Mouse (Mus musculus) hindbrain, embryonic 13.5 days (tissue): ENCODE results near the gene Npas4. TPM values are rescaled to one million over a fixed set of nuclear protein-coding genes. Genes with fewer than 3 reads are reported as not detected.
A peak's percentile ranks its signal among the peaks of the same experiment; 100 is the strongest.
"Not testable (repeated sequence)": the region's sequence is repeated elsewhere in the genome, so short reads cannot be mapped to it uniquely, and the experiment has no call there.

Source experiments
- ATAC-seq: fragments of 200-750 bp; cut with Nextera tagmentation; 2 replicates; pipeline ENCODE4 v1.8.0; 2017; ENCODE audit warnings: moderate TSS enrichment; ENCODE audit not compliant: low FRiP score
- H3K27ac ChIP-seq: fragments of 300-500 bp; sonication (generic); 2 replicates; pipeline ENCODE4 v1.5.1; 2015; ENCODE audit warnings: inconsistent platforms, mild to moderate bottlenecking, moderate library complexity
- H3K27me3 ChIP-seq: fragments of 300-500 bp; sonication (generic); 2 replicates; pipeline ENCODE4 v1.6.1; 2015; ENCODE audit warnings: mild to moderate bottlenecking, inconsistent platforms
- H3K36me3 ChIP-seq: fragments of 300-500 bp; sonication (generic); 2 replicates; pipeline ENCODE4 v1.6.1; 2015; ENCODE audit warnings: mild to moderate bottlenecking, inconsistent platforms
- H3K4me1 ChIP-seq: fragments of 300-500 bp; sonication (generic); replicated peaks from 2 replicates; pipeline ENCODE4 v1.6.1; 2015; ENCODE audit warnings: inconsistent platforms
- H3K4me2 ChIP-seq: fragments of 300-500 bp; sonication (generic); 2 replicates; pipeline ENCODE4 v1.6.1; 2015; ENCODE audit warnings: inconsistent platforms, mild to moderate bottlenecking, moderate library complexity
- H3K4me3 ChIP-seq: fragments of 300-500 bp; sonication (generic); 2 replicates; pipeline ENCODE4 v1.5.1; 2015; ENCODE audit warnings: mild to moderate bottlenecking, inconsistent platforms
- H3K9ac ChIP-seq: fragments of 300-500 bp; sonication (generic); 2 replicates; pipeline ENCODE4 v1.6.1; 2015; ENCODE audit warnings: mild to moderate bottlenecking, inconsistent platforms
- H3K9me3 ChIP-seq: fragments of 300-500 bp; sonication (generic); 2 replicates; pipeline ENCODE4 v1.6.1; 2016; ENCODE audit warnings: inconsistent platforms
- WGBS: fragments of 180-500 bp; shearing (Covaris S2); methylation state at CpG from one replicate; pipeline ENCODE4 v1.1.7; 2015; 5-methylcytosine and 5-hydroxymethylcytosine counted together
- polyA plus RNA-seq: library from polyadenylated mRNA; unstranded; fragments of >200 nt; fragmentation: Nextera tagmentation; extraction: Ambion mirVana; gene quantifications from 2 replicates; pipeline ENCODE4 v1.2.1, GENCODE M21; 2015

Npas4 gene
- polyA plus RNA-seq, 1 experiment from 2014 or later: 0.34 TPM

DNA sequence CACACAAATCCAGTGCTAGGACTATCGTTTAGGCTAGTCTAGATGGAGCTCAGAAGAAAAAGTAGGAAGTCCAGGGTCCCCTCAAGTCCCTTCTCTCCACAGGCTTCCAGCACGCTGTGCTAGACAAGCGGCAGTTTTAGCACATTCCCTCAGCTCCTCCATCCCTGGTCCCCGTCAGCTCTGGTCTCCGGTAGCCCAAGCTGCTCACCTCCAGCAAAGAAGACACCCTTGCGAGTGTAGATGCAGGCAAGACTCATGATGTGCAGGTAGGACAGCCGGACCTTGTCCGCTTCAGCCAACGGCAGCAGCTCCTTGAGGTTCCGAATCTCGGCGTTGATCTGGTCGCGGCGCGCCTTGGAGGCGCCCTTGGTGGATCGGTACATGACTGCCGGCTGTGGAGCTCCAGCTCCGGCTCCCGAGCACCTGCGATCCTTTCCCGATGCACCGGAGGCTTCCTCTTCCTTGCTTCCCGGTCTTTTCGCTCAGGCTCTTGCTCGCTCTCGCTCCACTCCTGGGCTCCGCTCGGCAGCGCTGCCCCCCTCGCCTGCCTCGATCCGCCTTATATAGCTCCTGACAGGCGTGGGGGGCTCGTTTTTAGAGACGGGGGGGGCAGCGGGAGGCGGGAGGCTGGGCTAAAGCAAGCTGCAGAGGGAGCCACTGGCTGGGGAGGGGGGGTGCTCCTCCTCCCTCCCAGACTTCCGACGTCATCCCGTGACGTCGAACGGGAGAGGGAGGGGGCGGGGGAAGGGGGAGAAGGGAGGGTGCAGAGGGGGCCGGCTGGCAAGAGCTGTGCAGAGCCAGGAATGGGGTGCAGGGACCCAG is 471 bp downstream of the Npas4 start:
- H3K4me2 ChIP-seq: peak overlapping the region; percentile 76
- no peaks in the 10 kb centered on the region for H3K9me3 ChIP-seq
- ATAC-seq: peak; percentile 84
- peak overlapping the region; percentile 78 for H3K9ac ChIP-seq
- H3K36me3 ChIP-seq: peaks cover 12% of the 10 kb centered on the region
- peak overlapping the region; percentile 77 for H3K27ac ChIP-seq
- WGBS: 12% methylated on average over 45 of the region's 47 CpGs
- H3K4me1 ChIP-seq: peaks cover 45% of the 10 kb centered on the region
- peak overlapping the region; percentile 51 for H3K4me3 ChIP-seq
- peaks cover 96% of the 10 kb centered on the region for H3K27me3 ChIP-seq

DNA sequence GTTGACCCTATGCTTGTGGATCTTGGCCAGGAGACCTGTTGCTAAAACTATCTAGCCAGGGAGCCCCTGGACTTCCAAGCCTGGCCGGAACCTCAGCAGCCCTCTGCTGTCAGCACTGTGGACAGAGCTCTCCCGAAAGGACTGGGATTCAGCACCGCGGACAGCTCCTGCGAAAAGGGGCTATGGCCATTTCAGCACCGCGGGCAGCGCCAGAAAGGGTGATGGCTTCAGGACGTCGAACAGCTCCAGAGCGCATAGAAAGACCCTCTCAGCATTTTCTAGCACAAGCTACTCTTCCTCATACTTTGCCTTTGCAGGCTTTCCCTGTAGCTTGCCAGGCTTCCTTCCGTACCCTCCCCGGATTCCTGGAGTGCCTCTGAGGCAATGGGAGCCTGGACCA is 1.1 kb downstream of the Npas4 start:
- Histone ChIP-seq H3K9ac (peak overlapping the region; percentile 78), H3K4me3 (peak overlapping the region; percentile 51), H3K4me1 (peaks cover 40% of the 10 kb centered on the region), H3K27me3 (peaks cover 98% of the 10 kb centered on the region), H3K4me2 (peak overlapping the region; percentile 76), H3K27ac (peak overlapping the region; percentile 77; the same call in 1 of the 2 replicates), H3K36me3 (peaks cover 12% of the 10 kb centered on the region), H3K9me3 (no peaks in the 10 kb centered on the region)
- WGBS: 3% methylated on average over 13 of the region's 13 CpGs
- ATAC-seq: no peak

GRCm38 (mm10) chr19:4981767-4982166 is 8.3 kb downstream of the Npas4 start:
- Histone ChIP-seq H3K36me3 (peaks cover 6% of the 10 kb centered on the region; the same call in 1 of the 2 replicates), H3K9ac (no peak overlapping the region), H3K4me1 (no peaks in the 10 kb centered on the region), H3K27me3 (peaks cover 57% of the 10 kb centered on the region), H3K4me2 (no peak overlapping the region), H3K27ac (no peak overlapping the region), H3K9me3 (no peaks in the 10 kb centered on the region), H3K4me3 (no peak overlapping the region)
- ATAC-seq: no peak

- peaks cover 2% of the 10 kb centered on the region for H3K4me1 ChIP-seq
- no peak overlapping the region for H3K4me2 ChIP-seq
- H3K27me3 ChIP-seq: no peaks in the 10 kb centered on the region
- H3K36me3 ChIP-seq: peaks cover 37% of the 10 kb centered on the region
- H3K27ac ChIP-seq: no peak overlapping the region
- no peak overlapping the region for H3K4me3 ChIP-seq
- no peak overlapping the region for H3K9ac ChIP-seq
- WGBS: 93% methylated on average over 2 of the region's 2 CpGs
- no peaks in the 10 kb centered on the region for H3K9me3 ChIP-seq
- ATAC-seq: no peak
Observed at GRCm38 (mm10) chr19:4968236-4968635, 21.9 kb downstream of the Npas4 start.

DNA sequence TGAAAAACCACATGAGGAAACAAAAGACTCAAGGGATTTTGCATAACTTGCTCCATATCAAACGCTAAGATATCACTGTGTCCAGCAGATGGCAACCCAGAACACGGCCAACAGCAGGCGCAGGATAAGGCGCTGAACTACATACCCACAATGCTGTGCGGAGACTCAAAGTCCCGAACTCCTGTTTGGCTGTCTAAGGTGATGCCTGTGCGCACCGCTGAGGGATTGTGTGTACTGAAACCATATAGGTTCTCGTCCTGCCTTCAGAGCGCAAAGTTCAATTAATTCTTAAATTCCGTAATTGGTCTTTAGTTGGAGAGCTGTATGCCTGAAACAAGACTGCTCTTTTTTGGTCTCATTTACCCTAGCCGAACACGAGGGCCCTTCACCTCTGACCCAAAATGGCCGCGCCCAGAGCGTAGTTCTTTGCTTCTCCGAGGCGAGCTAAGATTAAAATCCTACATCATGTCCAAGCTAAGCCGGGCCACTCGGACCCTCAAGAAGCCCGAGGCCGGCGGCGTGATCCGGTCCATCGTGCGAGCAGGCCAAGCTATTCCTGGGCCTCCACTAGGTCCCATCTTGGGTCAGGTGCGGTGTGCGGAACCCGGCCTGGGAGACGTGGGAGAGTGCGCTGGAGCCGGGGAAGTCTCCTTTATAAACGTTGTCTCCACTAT is 28.1 kb downstream of the Npas4 start, which contains the start of gene Mrpl11:
Gene Mrpl11 (plus strand): TSS at position 220 of the 674 bp plus-strand sequence.
- ATAC-seq: peak; percentile 96
- H3K9ac ChIP-seq: peak within 1 kb of the TSS; percentile 85
- peaks cover 29% of the 10 kb centered on the region for H3K36me3 ChIP-seq
- H3K4me1 ChIP-seq: peaks cover 8% of the 10 kb centered on the region
- H3K4me2 ChIP-seq: peak within 1 kb of the TSS; percentile 73
- no peaks in the 10 kb centered on the region for H3K9me3 ChIP-seq
- peak within 1 kb of the TSS; percentile 88 for H3K4me3 ChIP-seq
- H3K27me3 ChIP-seq: peaks cover 6% of the 10 kb centered on the region; the same call in 1 of the 2 replicates
- peak within 1 kb of the TSS; percentile 90 for H3K27ac ChIP-seq
- under 1% methylated on average over 34 of the region's 34 CpGs for WGBS

DNA sequence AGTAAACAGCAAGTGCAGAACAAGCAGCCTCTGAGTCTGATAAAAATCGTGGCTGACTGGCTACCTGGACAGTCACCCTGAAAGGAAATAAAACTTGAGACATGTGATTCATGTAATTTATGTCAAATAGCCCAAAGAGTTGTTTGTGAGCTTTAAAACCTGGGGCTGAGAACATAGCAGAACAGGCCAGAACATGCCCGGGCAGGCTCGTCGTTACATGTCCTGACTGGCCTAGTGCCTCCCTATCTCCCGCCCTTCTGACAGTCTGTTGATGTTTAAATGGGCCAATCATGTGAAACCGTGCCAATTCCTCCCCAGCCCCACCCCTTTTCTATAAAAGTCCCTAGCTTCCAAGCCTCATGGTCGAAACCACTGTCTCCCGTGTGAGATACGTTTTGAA is 41.5 kb downstream of the Npas4 start:
- not testable (repeated sequence) for H3K27ac ChIP-seq, H3K4me1 ChIP-seq, H3K9ac ChIP-seq, H3K4me3 ChIP-seq, H3K36me3 ChIP-seq, ATAC-seq, H3K4me2 ChIP-seq, H3K9me3 ChIP-seq
- 84% methylated on average over 9 of the region's 9 CpGs for WGBS
- H3K27me3 ChIP-seq: 0 out of 2 replicates have a peak, but pooled peaks cover 14% of the 10 kb centered on the region

- 43% methylated on average over 6 of the region's 6 CpGs for WGBS
- Histone ChIP-seq H3K4me2 (no peak overlapping the region), H3K4me1 (peaks cover 18% of the 10 kb centered on the region), H3K9me3 (no peaks in the 10 kb centered on the region), H3K27ac (no peak overlapping the region), H3K27me3 (peaks cover 28% of the 10 kb centered on the region), H3K36me3 (no peaks in the 10 kb centered on the region), H3K4me3 (no peak overlapping the region), H3K9ac (no peak overlapping the region)
- ATAC-seq: no peak
Observed at GRCm38 (mm10) chr19:4945540-4945939, 44.6 kb downstream of the Npas4 start.

DNA sequence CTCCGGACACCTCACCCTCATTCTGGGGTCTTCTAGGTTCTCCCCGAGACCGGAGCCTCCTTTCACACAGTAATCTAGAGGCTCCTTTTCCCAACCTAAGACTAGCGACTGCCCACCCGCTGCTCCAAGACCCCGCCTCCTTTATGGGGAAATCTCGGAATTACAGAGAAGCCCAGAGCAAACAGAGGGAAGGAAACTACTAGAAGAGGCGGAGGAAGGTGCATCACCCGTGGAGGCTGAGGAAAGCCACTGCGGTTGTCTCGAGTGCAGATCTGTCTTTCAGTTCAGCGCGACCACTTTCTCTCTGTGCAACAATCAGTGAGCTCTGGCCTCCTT is 46.9 kb downstream of the Npas4 start:
- Histone ChIP-seq H3K4me3 (peak overlapping the region; percentile 79), H3K4me1 (peaks cover 18% of the 10 kb centered on the region), H3K9me3 (no peaks in the 10 kb centered on the region), H3K36me3 (no peaks in the 10 kb centered on the region), H3K27me3 (peaks cover 35% of the 10 kb centered on the region), H3K27ac (peak overlapping the region; percentile 86), H3K9ac (peak overlapping the region; percentile 82), H3K4me2 (peak overlapping the region; percentile 84)
- WGBS: 7% methylated on average over 13 of the region's 13 CpGs
- ATAC-seq: no peak; the same call in 1 of the 2 replicates

DNA sequence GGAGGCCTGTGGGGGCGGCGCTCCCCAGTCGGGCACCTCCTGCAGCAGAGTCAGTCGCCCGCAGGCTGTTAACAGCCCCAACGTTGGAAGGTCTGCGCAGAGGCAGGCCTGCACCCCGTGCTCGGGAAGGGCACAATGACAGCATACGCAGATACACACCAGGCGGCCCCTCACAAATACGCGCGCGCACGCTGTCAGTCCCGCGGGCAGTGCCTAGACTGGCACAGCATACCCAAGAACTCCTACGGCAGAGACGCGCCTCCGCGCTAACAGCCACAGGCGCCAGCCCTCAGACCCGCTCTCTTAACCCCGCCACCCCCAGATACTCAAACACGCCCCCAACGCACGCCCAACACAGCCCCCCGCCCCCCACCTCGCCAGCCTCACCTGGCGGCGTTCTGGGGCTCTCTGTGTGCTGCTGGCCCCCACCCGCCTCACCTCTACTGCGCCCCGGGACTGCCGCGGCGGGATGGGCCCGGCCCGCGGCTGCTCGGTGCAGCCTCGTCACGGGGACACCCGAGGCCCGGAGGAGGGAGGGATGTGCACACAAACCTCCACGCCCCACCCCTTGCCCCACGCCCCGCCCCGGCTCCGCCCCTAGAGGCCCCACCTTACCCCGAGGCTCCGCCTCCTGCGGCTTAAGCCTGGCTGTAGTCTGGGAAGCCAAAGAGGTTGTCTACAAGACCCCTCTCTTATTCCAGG is 47.4 kb downstream of the Npas4 start, which contains the start of gene Peli3:
Gene Peli3 (minus strand): TSS at position 577 of the 702 bp plus-strand sequence.
- H3K27ac ChIP-seq: peak within 1 kb of the TSS; percentile 86
- peak; percentile 97 for ATAC-seq
- under 1% methylated on average over 50 of the region's 55 CpGs for WGBS

GRCm38 (mm10) chr19:4937444-4938310 is 52.4 kb downstream of the Npas4 start:
- Histone ChIP-seq H3K27ac (no peak overlapping the region), H3K36me3 (peaks cover 42% of the 10 kb centered on the region), H3K9me3 (no peaks in the 10 kb centered on the region), H3K4me2 (no peak overlapping the region), H3K4me1 (peaks cover 13% of the 10 kb centered on the region), H3K27me3 (peaks cover 21% of the 10 kb centered on the region), H3K4me3 (no peak overlapping the region), H3K9ac (no peak overlapping the region)
- 89% methylated on average over 17 of the region's 17 CpGs for WGBS
- no peak for ATAC-seq

More for the DNA sequence above, 47.4 kb downstream of the Npas4 start, which contains the start of gene Peli3:
- Histone ChIP-seq H3K9me3 (no peaks in the 10 kb centered on the region), H3K36me3 (peaks cover 4% of the 10 kb centered on the region), H3K4me2 (peak within 1 kb of the TSS; percentile 84), H3K4me1 (peaks cover 18% of the 10 kb centered on the region), H3K4me3 (peak within 1 kb of the TSS; percentile 79), H3K27me3 (peaks cover 35% of the 10 kb centered on the region), H3K9ac (peak within 1 kb of the TSS; percentile 82)

DNA sequence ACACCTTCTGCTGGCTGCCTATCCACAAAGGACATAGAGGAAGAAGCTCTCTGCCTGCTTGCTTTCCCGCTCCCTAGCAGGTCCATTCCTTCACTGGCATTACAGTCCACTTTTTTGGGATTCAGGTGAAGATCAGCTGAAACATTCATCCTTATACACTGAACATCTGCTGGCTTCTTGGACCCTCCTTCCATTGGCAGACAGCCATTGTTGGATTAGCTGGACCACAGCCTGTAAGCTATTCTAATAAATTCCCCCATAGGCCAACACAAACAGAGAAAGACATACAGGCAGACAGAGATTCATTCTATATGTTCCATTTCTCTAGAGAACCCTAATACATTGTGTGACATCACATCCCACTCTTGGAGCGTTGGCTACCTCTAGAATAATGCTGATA is 53.2 kb downstream of the Npas4 start:
- no peak for ATAC-seq
- Histone ChIP-seq H3K9me3 (no peaks in the 10 kb centered on the region), H3K27ac (no peak overlapping the region), H3K36me3 (peaks cover 50% of the 10 kb centered on the region), H3K27me3 (peaks cover 17% of the 10 kb centered on the region), H3K9ac (no peak overlapping the region), H3K4me3 (no peak overlapping the region), H3K4me1 (peaks cover 6% of the 10 kb centered on the region), H3K4me2 (no peak overlapping the region)
- 79% methylated on average over 2 of the region's 2 CpGs for WGBS
